Mouse (Mus musculus): ENCODE results near the gene Hpf1.

DNA sequence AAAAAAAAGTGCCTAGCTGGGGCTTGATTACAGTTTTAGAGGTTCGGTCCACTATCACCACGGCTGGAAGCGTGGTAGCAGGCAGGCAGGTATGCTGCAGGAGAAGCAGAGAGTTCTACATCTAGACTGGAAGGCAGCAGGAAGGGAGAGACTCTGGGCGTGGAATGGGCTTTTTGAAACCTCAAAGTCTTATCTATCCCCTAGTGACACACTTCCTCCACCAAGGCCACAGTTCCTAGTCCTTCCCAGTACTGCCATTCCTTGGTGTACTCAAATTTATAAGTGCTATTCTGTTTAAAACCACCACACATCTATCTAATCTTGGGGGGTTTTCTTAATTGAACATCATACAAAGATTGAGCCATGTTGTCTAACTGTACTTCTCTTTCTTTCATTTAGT, 1.5 kb downstream of the Hpf1 start:
- TF ChIP-seq CTCF (IDR thresholded peaks at IDR 0.05; ENCODE audit: low read depth) (no peak), EP300 (IDR thresholded peaks at IDR 0.05; ENCODE audit: low read depth) (no peak)
